15 mouse cellular contexts compared by ENCODE assay signal in genomic region chr7:64773465-64773864, GRCm38 (mm10).
A peak's percentile ranks its signal among the peaks of the same experiment; 100 is the strongest.
DNase-seq lines count a peak whose midpoint lies in the region; ATAC-seq and TF ChIP-seq lines count a peak whose summit lies in the region.
"Had no signal": no experiment of that assay in that cellular context is flagged by ENCODE, and none has a peak within 500 bp of the region (broad histone marks: within the 10 kb centered on the region; RNA-seq: fewer than 3 reads in every experiment).

No protein-coding gene starts in this region.

- no peaks in the 10 kb centered on the region for H3K27me3 ChIP-seq in intestine, postnatal 0 days (replicated peaks; ENCODE audit: control insufficient read depth, insufficient read depth, low read length)
- H3K27me3 ChIP-seq in intestine, embryonic 15.5 days (replicated peaks), result no peaks in the 10 kb centered on the region
- H3K27me3 ChIP-seq in megakaryocyte, embryonic 14.5 days (replicated peaks), result no peaks in the 10 kb centered on the region
- H3K27me3 ChIP-seq in midbrain, postnatal 0 days (ENCODE audit: insufficient read depth, low read length), result no peaks in the 10 kb centered on the region
- H3K27me3 ChIP-seq: liver, embryonic 15.5 days had no signal

- 0 out of 2 replicates have a peak, but pooled peaks have one; percentile 23 for TF ChIP-seq CTCF in intestine, postnatal 0 days (IDR thresholded peaks at IDR 0.05; ENCODE audit: low read depth)
- peak; percentile 38 for TF ChIP-seq CTCF in midbrain, postnatal 0 days (IDR thresholded peaks at IDR 0.05)

- no peaks in the 10 kb centered on the region for H3K36me3 ChIP-seq in intestine, postnatal 0 days (ENCODE audit: control insufficient read depth, insufficient read depth)
- no peaks in the 10 kb centered on the region for H3K36me3 ChIP-seq in intestine, embryonic 15.5 days
- H3K36me3 ChIP-seq in megakaryocyte, embryonic 14.5 days (replicated peaks; ENCODE audit: low read length), result no peaks in the 10 kb centered on the region
- no peaks in the 10 kb centered on the region for H3K36me3 ChIP-seq in midbrain, postnatal 0 days (ENCODE audit: insufficient read depth, low read length)
- H3K36me3 ChIP-seq: heart, embryonic 10.5 days; liver, embryonic 15.5 days had no signal

- no peak overlapping the region for H3K4me3 ChIP-seq in intestine, postnatal 0 days (ENCODE audit: low read depth, low read length)
- no peak overlapping the region for H3K4me3 ChIP-seq in intestine, embryonic 15.5 days (replicated peaks)
- H3K4me3 ChIP-seq in megakaryocyte, embryonic 14.5 days (replicated peaks), result peak overlapping the region; percentile 3
- no peak overlapping the region for H3K4me3 ChIP-seq in midbrain, postnatal 0 days (ENCODE audit: low read depth, low read length)
- H3K4me3 ChIP-seq: heart, embryonic 10.5 days; liver, embryonic 15.5 days had no signal

- no peak for ATAC-seq in intestine, postnatal 0 days
- no peak for ATAC-seq in intestine, embryonic 15.5 days
- ATAC-seq in megakaryocyte, adult 5-6 weeks (ENCODE audit: poor library complexity, severe bottlenecking), result no peak
- no peak for ATAC-seq in midbrain, postnatal 0 days (ENCODE audit: low FRiP score)
- ATAC-seq: CD4-positive, CD25-positive, alpha-beta regulatory T cell, adult 4 months; forebrain, embryonic 14.5 days had no signal

- no peaks in the 10 kb centered on the region for H3K9me3 ChIP-seq in intestine, postnatal 0 days (ENCODE audit: control insufficient read depth)
- no peaks in the 10 kb centered on the region for H3K9me3 ChIP-seq in intestine, embryonic 15.5 days
- H3K9me3 ChIP-seq in megakaryocyte, embryonic 14.5 days, result peaks cover 64% of the 10 kb centered on the region
- no peaks in the 10 kb centered on the region for H3K9me3 ChIP-seq in midbrain, postnatal 0 days (ENCODE audit: low read length)
- H3K9me3 ChIP-seq: heart, embryonic 10.5 days; liver, embryonic 15.5 days had no signal

- WGBS in intestine, postnatal 0 days, result 51% methylated on average over 10 of the region's 10 CpGs
- WGBS in intestine, embryonic 15.5 days, result 42% methylated on average over 10 of the region's 10 CpGs
- WGBS in midbrain, postnatal 0 days, result 43% methylated on average over 10 of the region's 10 CpGs

- DNase-seq in ZHBTc4 (ENCODE audit: low read depth, low spot score), result peak; percentile 48
- DNase-seq in midbrain, postnatal 0 days (ENCODE audit: low spot score), result no peak
- DNase-seq in gastrocnemius, postnatal 25 days, result no peak
- DNase-seq in adrenal gland, adult (ENCODE audit: inconsistent age in 2 of 2, low spot score in 1 of 2), result no peak
- DNase-seq: cerebellum, adult 11 months; thymus, postnatal 36 days had no signal

- H3K27ac ChIP-seq in intestine, postnatal 0 days (ENCODE audit: low read depth, low read length), result no peak overlapping the region
- no peak overlapping the region for H3K27ac ChIP-seq in intestine, embryonic 15.5 days
- H3K27ac ChIP-seq in midbrain, postnatal 0 days (ENCODE audit: low read depth, low read length), result no peak overlapping the region
- H3K27ac ChIP-seq: heart, embryonic 10.5 days; liver, embryonic 15.5 days; macrophage had no signal

- H3K9ac ChIP-seq in intestine, postnatal 0 days (ENCODE audit: low read depth, low read length), result no peak overlapping the region
- no peak overlapping the region for H3K9ac ChIP-seq in intestine, embryonic 15.5 days
- no peak overlapping the region for H3K9ac ChIP-seq in midbrain, postnatal 0 days (replicated peaks; ENCODE audit: low read length, poor library complexity, severe bottlenecking)
- H3K9ac ChIP-seq: liver, embryonic 15.5 days had no signal

- H3K4me1 ChIP-seq in intestine, postnatal 0 days (replicated peaks; ENCODE audit: control insufficient read depth, insufficient read depth, low read length), result no peaks in the 10 kb centered on the region
- no peaks in the 10 kb centered on the region for H3K4me1 ChIP-seq in intestine, embryonic 15.5 days (replicated peaks)
- H3K4me1 ChIP-seq in megakaryocyte, embryonic 14.5 days, result no peaks in the 10 kb centered on the region
- no peaks in the 10 kb centered on the region for H3K4me1 ChIP-seq in midbrain, postnatal 0 days (ENCODE audit: insufficient read depth, low read length)
- H3K4me1 ChIP-seq: liver, embryonic 15.5 days had no signal

- no peak overlapping the region for H3K4me2 ChIP-seq in intestine, postnatal 0 days (replicated peaks; ENCODE audit: low read depth)
- H3K4me2 ChIP-seq in intestine, embryonic 15.5 days (replicated peaks), result no peak overlapping the region
- no peak overlapping the region for H3K4me2 ChIP-seq in midbrain, postnatal 0 days (ENCODE audit: low read depth, low read length, poor library complexity, severe bottlenecking)
- H3K4me2 ChIP-seq: liver, embryonic 15.5 days had no signal
